Mouse (Mus musculus) MEL (cell line): ENCODE measurements around the gene Fbxo41. TPM values are rescaled to one million over a fixed set of nuclear protein-coding genes. Genes with fewer than 3 reads are reported as not detected.

Source experiments
- DNase-seq: peaks from one replicate; pipeline ENCODE4 v3.0.0; 2011; ENCODE audit warnings: low read depth, low spot score
- H3K27ac ChIP-seq: 2 replicates; pipeline ENCODE4 v1.5.1; 2012; ENCODE audit warnings: low read depth, mild to moderate bottlenecking, control low read depth, low read length, moderate library complexity; ENCODE audit not compliant: control insufficient read depth
- H3K27me3 ChIP-seq, 2 experiments: fragments of 150-350 bp in 1 of 2; sonication (generic) in 1 of 2; 2 replicates each; pipeline ENCODE4 v1.6.1; 2012; ENCODE audit warnings: low read length in 2 of 2, mild to moderate bottlenecking in 2 of 2, improper control_type of control experiment in 1 of 2, moderate library complexity in 1 of 2; ENCODE audit not compliant: insufficient read depth in 2 of 2, control insufficient read depth in 1 of 2
- H3K36me3 ChIP-seq, 2 experiments: 2 replicates each; pipeline ENCODE4 v1.6.1; 2012 to 2014; ENCODE audit warnings: low read length in 2 of 2, improper control_type of control experiment in 1 of 2, inconsistent platforms in 1 of 2, mild to moderate bottlenecking in 1 of 2; ENCODE audit not compliant: insufficient read depth in 2 of 2, control insufficient read depth in 1 of 2
- H3K4me1 ChIP-seq, 2 experiments: fragments of 150-350 bp in 1 of 2; sonication (generic) in 1 of 2; 2 replicates each; pipeline ENCODE4 v1.6.1; 2012; ENCODE audit warnings: low read length in 2 of 2, improper control_type of control experiment in 1 of 2, mild to moderate bottlenecking in 1 of 2; ENCODE audit not compliant: insufficient read depth in 2 of 2, control insufficient read depth in 1 of 2
- H3K4me3 ChIP-seq, 2 experiments: fragments of 150-350 bp in 1 of 2; sonication (generic) in 1 of 2; 2 replicates each; pipeline ENCODE4 v1.5.1; 2012; ENCODE audit warnings: low read depth in 2 of 2, low read length in 2 of 2, mild to moderate bottlenecking in 2 of 2, moderate library complexity in 2 of 2, control low read depth in 1 of 2, improper control_type of control experiment in 1 of 2; ENCODE audit not compliant: control insufficient read depth in 1 of 2, insufficient read depth in 1 of 2
- H3K79me2 ChIP-seq: 2 replicates; pipeline ENCODE4 v1.6.1; 2012; ENCODE audit warnings: mild to moderate bottlenecking, low read length, moderate library complexity; ENCODE audit not compliant: control insufficient read depth, poor library complexity, insufficient read depth
- H3K9ac ChIP-seq: 2 replicates; pipeline ENCODE4 v1.6.1; 2012; ENCODE audit warnings: low read depth, mild to moderate bottlenecking, control low read depth, low read length, moderate library complexity; ENCODE audit not compliant: control insufficient read depth, poor library complexity, severe bottlenecking
- H3K9me3 ChIP-seq: fragments of 150-350 bp; sonication (generic); replicated peaks from 2 replicates; pipeline ENCODE4 v1.6.1; 2012; ENCODE audit warnings: mild to moderate bottlenecking, low read length, improper control_type of control experiment, moderate library complexity; ENCODE audit not compliant: insufficient read depth
- CHD1 ChIP-seq: IDR thresholded peaks from 2 replicates; pipeline ENCODE4 v1.6.1; 2012; ENCODE audit warnings: low read depth, mild to moderate bottlenecking, inconsistent platforms, low read length, improper control_type of control experiment
- CHD2 ChIP-seq: IDR thresholded peaks from 2 replicates; pipeline ENCODE4 v1.6.1; 2011; ENCODE audit warnings: low read length, improper control_type of control experiment
- CTCF ChIP-seq, 3 experiments: IDR thresholded peaks in 2 of 3; conservative IDR thresholded peaks in 1 of 3; 2 replicates each; pipeline ENCODE4 v1.5.1; 2011 to 2012; ENCODE audit warnings: low read length in 3 of 3, low read depth in 2 of 3, mild to moderate bottlenecking in 2 of 3, improper control_type of control experiment in 1 of 3, inconsistent platforms in 1 of 3, mixed read lengths in 1 of 3, moderate library complexity in 1 of 3; ENCODE audit not compliant: control insufficient read depth in 1 of 3, insufficient read depth in 1 of 3, poor library complexity in 1 of 3, severe bottlenecking in 1 of 3
- E2F4 ChIP-seq: IDR thresholded peaks from 2 replicates; pipeline ENCODE4 v1.6.1; 2011; ENCODE audit warnings: low read depth, low read length, improper control_type of control experiment, borderline replicate concordance
- ELF1 ChIP-seq: IDR thresholded peaks from 2 replicates; pipeline ENCODE4 v1.6.1; 2014; ENCODE audit warnings: low read depth, mild to moderate bottlenecking, inconsistent platforms, low read length, improper control_type of control experiment, moderate library complexity
- EP300 ChIP-seq, 2 experiments: IDR thresholded peaks; 2 replicates each; pipeline ENCODE4 v1.6.1; 2011; ENCODE audit warnings: improper control_type of control experiment in 2 of 2, low read length in 2 of 2, low read depth in 1 of 2, mild to moderate bottlenecking in 1 of 2
- ETS1 ChIP-seq: IDR thresholded peaks from 2 replicates; pipeline ENCODE4 v1.6.1; 2012; ENCODE audit warnings: low read depth, mild to moderate bottlenecking, inconsistent platforms, low read length, improper control_type of control experiment, moderate library complexity
- GABPA ChIP-seq: IDR thresholded peaks from 2 replicates; pipeline ENCODE4 v1.6.1; 2012; ENCODE audit warnings: low read depth, mild to moderate bottlenecking, inconsistent platforms, low read length, improper control_type of control experiment, moderate library complexity
- GATA1 ChIP-seq: IDR thresholded peaks from 2 replicates; pipeline ENCODE4 v1.6.1; 2011; ENCODE audit warnings: low read depth, low read length, improper control_type of control experiment
- HCFC1 ChIP-seq: IDR thresholded peaks from 2 replicates; pipeline ENCODE4 v1.6.1; 2012; ENCODE audit warnings: low read depth, mild to moderate bottlenecking, inconsistent platforms, low read length, improper control_type of control experiment, moderate library complexity
- JUND ChIP-seq: IDR thresholded peaks from 2 replicates; pipeline ENCODE4 v1.6.1; 2011; ENCODE audit warnings: low read depth, mild to moderate bottlenecking, improper control_type of control experiment, low read length
- KAT2A ChIP-seq: conservative IDR thresholded peaks from 2 replicates; pipeline ENCODE4 v1.6.1; 2012; ENCODE audit warnings: low read depth, low read length, improper control_type of control experiment, inconsistent platforms
- MAX ChIP-seq: IDR thresholded peaks from 2 replicates; pipeline ENCODE4 v1.6.1; 2011; ENCODE audit warnings: low read length, improper control_type of control experiment
- MXI1 ChIP-seq: IDR thresholded peaks from 2 replicates; pipeline ENCODE4 v1.6.1; 2011; ENCODE audit warnings: mild to moderate bottlenecking, low read depth, low read length, improper control_type of control experiment
- MYB ChIP-seq: IDR thresholded peaks from 2 replicates; pipeline ENCODE4 v1.6.1; 2011; ENCODE audit warnings: mild to moderate bottlenecking, low read depth, low read length, improper control_type of control experiment
- MYC ChIP-seq: IDR thresholded peaks from 2 replicates; pipeline ENCODE4 v1.6.1; 2011; ENCODE audit warnings: low read depth, mild to moderate bottlenecking, low read length, improper control_type of control experiment, moderate library complexity
- NELFE ChIP-seq: IDR thresholded peaks from 2 replicates; pipeline ENCODE4 v1.6.1; 2011; ENCODE audit warnings: low read depth, low read length, improper control_type of control experiment
- NRF1 ChIP-seq: IDR thresholded peaks from 2 replicates; pipeline ENCODE4 v1.6.1; 2014; ENCODE audit warnings: low read depth, mild to moderate bottlenecking, inconsistent platforms, low read length, improper control_type of control experiment, moderate library complexity; ENCODE audit not compliant: poor library complexity, insufficient read depth, severe bottlenecking
- POLR2A ChIP-seq, 2 experiments: IDR thresholded peaks; 2 replicates each; pipeline ENCODE4 v1.6.1; 2011 to 2012; ENCODE audit warnings: low read length in 2 of 2, mild to moderate bottlenecking in 2 of 2, control low read depth in 1 of 2, improper control_type of control experiment in 1 of 2, low read depth in 1 of 2, moderate library complexity in 1 of 2; ENCODE audit not compliant: control insufficient read depth in 1 of 2, insufficient read depth in 1 of 2, poor library complexity in 1 of 2
- POLR2AphosphoS2 ChIP-seq: IDR thresholded peaks from 2 replicates; pipeline ENCODE4 v1.6.1; 2011; ENCODE audit warnings: low read length, improper control_type of control experiment
- RCOR1 ChIP-seq: IDR thresholded peaks from 2 replicates; pipeline ENCODE4 v1.6.1; 2012; ENCODE audit warnings: low read depth, mild to moderate bottlenecking, inconsistent platforms, low read length, improper control_type of control experiment
- SIN3A ChIP-seq: IDR thresholded peaks from 2 replicates; pipeline ENCODE4 v1.6.1; 2012; ENCODE audit warnings: low read length, improper control_type of control experiment, inconsistent platforms
- SMC3 ChIP-seq: IDR thresholded peaks from 2 replicates; pipeline ENCODE4 v1.6.1; 2011; ENCODE audit warnings: low read depth, low read length, improper control_type of control experiment
- TAL1 ChIP-seq: IDR thresholded peaks from 2 replicates; pipeline ENCODE4 v1.6.1; 2012; ENCODE audit warnings: mild to moderate bottlenecking, inconsistent platforms, low read length, moderate library complexity, mixed read lengths
- TBP ChIP-seq: IDR thresholded peaks from 2 replicates; pipeline ENCODE4 v1.8.0; 2011; ENCODE audit warnings: low read depth, low read length, improper control_type of control experiment
- TCF12 ChIP-seq: IDR thresholded peaks from 2 replicates; pipeline ENCODE4 v1.6.1; 2014; ENCODE audit warnings: low read depth, mild to moderate bottlenecking, inconsistent platforms, low read length, improper control_type of control experiment, moderate library complexity
- USF1 ChIP-seq: IDR thresholded peaks from 2 replicates; pipeline ENCODE4 v1.6.1; 2014; ENCODE audit warnings: low read depth, mild to moderate bottlenecking, inconsistent platforms, low read length, improper control_type of control experiment, moderate library complexity
- USF2 ChIP-seq, 2 experiments: IDR thresholded peaks; 2 replicates each; pipeline ENCODE4 v1.6.1; 2011 to 2012; ENCODE audit warnings: improper control_type of control experiment in 2 of 2, low read length in 2 of 2, borderline replicate concordance in 1 of 2, inconsistent platforms in 1 of 2, low read depth in 1 of 2, mild to moderate bottlenecking in 1 of 2; ENCODE audit not compliant: insufficient read depth in 1 of 2
- ZKSCAN1 ChIP-seq: IDR thresholded peaks from 2 replicates; pipeline ENCODE4 v1.6.1; 2012; ENCODE audit warnings: low read depth, mild to moderate bottlenecking, inconsistent platforms, low read length, improper control_type of control experiment, moderate library complexity
- ZNF384 ChIP-seq: IDR thresholded peaks from 2 replicates; pipeline ENCODE4 v1.6.1; 2012; ENCODE audit warnings: low read depth, mild to moderate bottlenecking, inconsistent platforms, low read length, improper control_type of control experiment
- polyA plus RNA-seq, 2 experiments: library from polyadenylated mRNA; stranded (reverse) in 1 of 2; unstranded in 1 of 2; fragments of >175 nt in 1 of 2; fragments of >200 nt in 1 of 2; gene quantifications; 2 replicates each; pipeline versions ENCODE4 v1.2.1 to v1.2.4; 2012; ENCODE audit warnings: low replicate concordance in 2 of 2, low read depth in 1 of 2; ENCODE audit not compliant: insufficient read length in 2 of 2, insufficient read depth in 1 of 2, missing spikeins in 1 of 2
- total RNA-seq: library from RNA; depleted of rRNA; stranded (reverse); fragments of 300-350 nt; gene quantifications from 2 replicates; pipeline ENCODE4 v1.2.3, GENCODE M21; 2012

Gene Fbxo41
- total and polyA plus RNA-seq, 3 experiments = 0.01 to 0.04 TPM; not detected in 1

- TF ChIP-seq KAT2A = no peak
- TF ChIP-seq TAL1 = no peak
- no peak for TF ChIP-seq HCFC1
- TF ChIP-seq MXI1 = no peak
- no peak for TF ChIP-seq MYB
- TF ChIP-seq ETS1 = no peak
- no peak for TF ChIP-seq NELFE
- TF ChIP-seq CHD1 = no peak
- TF ChIP-seq POLR2AphosphoS2 = no peak
- TF ChIP-seq JUND = no peak
- TF ChIP-seq CTCF (IDR thresholded peaks at IDR 0.05 in 2 of 3, conservative IDR thresholded peaks at IDR 0.05 in 1 of 3; ENCODE audit: control insufficient read depth in 1 of 3, insufficient read depth in 1 of 3, low read depth in 2 of 3, low read length in 3 of 3, poor library complexity in 1 of 3, severe bottlenecking in 1 of 3) = no peak
- no peak for TF ChIP-seq E2F4
- no peak for TF ChIP-seq TCF12
- TF ChIP-seq, all 39 proteins: peak for 0
- Histone ChIP-seq H3K79me2 (peaks cover 47% of the 10 kb centered on the region), H3K4me1 (peaks cover 4 to 17% of the 10 kb centered on the region in 2 experiments), H3K27ac (no peak overlapping the region), H3K27me3 (peaks cover 0 to under 1% of the 10 kb centered on the region in 2 experiments; a peak in 1 of 4 replicates), H3K4me3 (no peak overlapping the region), H3K9ac (peak overlapping the region; percentile 7), H3K9me3 (no peaks in the 10 kb centered on the region), H3K36me3 (peaks cover 2 to 21% of the 10 kb centered on the region in 2 experiments; a peak in 3 of 4 replicates)
- DNase-seq = no peak
Observed at GRCm38 (mm10) chr6:85433865-85434264, 68.9 kb downstream of the Fbxo41 start.

GRCm38 (mm10) chr6:85431842-85432431, 70.9 kb downstream of the Fbxo41 start, which contains the start of gene Smyd5:
Smyd5 (plus strand) TSS chr6:85431989.
- peaks cover 4 to 17% of the 10 kb centered on the region in 2 experiments for H3K4me1 ChIP-seq
- peaks cover 40% of the 10 kb centered on the region for H3K79me2 ChIP-seq
- peak within 1 kb of the TSS; percentile 94 for H3K9ac ChIP-seq
- peaks cover 0 to 21% of the 10 kb centered on the region in 2 experiments; a peak in 2 of 4 replicates for H3K36me3 ChIP-seq
- peak within 1 kb of the TSS; percentile 42 for H3K27ac ChIP-seq
- peak within 1 kb of the TSS; percentile 89 to 94 for H3K4me3 ChIP-seq
- H3K9me3 ChIP-seq = no peaks in the 10 kb centered on the region
- H3K27me3 ChIP-seq = peaks cover 4 to 12% of the 10 kb centered on the region in 2 experiments
- DNase-seq = peak; percentile 91
- TF ChIP-seq SMC3 (0 out of 2 replicates have a peak, but pooled peaks have one; percentile 2), ZNF384 (no peak), RCOR1 (no peak), POLR2AphosphoS2 (peak; percentile 48; the same call in 1 of the 2 replicates), SIN3A (peak; percentile 99), MYC (peak; percentile 97), GATA1 (no peak), MYB (no peak), EP300 (IDR thresholded peaks at IDR 0.05; ENCODE audit: low read depth in 1 of 2, low read length in 2 of 2) (no peak; a peak in 1 of 4 replicates), POLR2A (IDR thresholded peaks at IDR 0.05; ENCODE audit: control insufficient read depth in 1 of 2, insufficient read depth in 1 of 2, low read depth in 1 of 2, low read length in 2 of 2, poor library complexity in 1 of 2) (peak; percentile 67 to 76; a peak in 2 of 4 replicates), NELFE (peak; percentile 73), GABPA (no peak), USF2 (IDR thresholded peaks at IDR 0.05; ENCODE audit: borderline replicate concordance in 1 of 2, insufficient read depth in 1 of 2, low read depth in 1 of 2, low read length in 2 of 2) (no peak), TBP (0 out of 2 replicates have a peak, but pooled peaks have one; percentile 40), MXI1 (peak; percentile 100), CTCF (IDR thresholded peaks at IDR 0.05 in 2 of 3, conservative IDR thresholded peaks at IDR 0.05 in 1 of 3; ENCODE audit: control insufficient read depth in 1 of 3, insufficient read depth in 1 of 3, low read depth in 2 of 3, low read length in 3 of 3, poor library complexity in 1 of 3, severe bottlenecking in 1 of 3) (no peak), TCF12 (peak; percentile 20; the same call in 1 of the 2 replicates), USF1 (0 out of 2 replicates have a peak, but pooled peaks have one; percentile 5), E2F4 (no peak), MAX (peak; percentile 93), ZKSCAN1 (no peak), NRF1 (no peak), TAL1 (no peak), ELF1 (peak; percentile 7; the same call in 1 of the 2 replicates), CHD2 (peak; percentile 35)
